Mouse (Mus musculus) left cerebral cortex, postnatal 14 days (tissue): ENCODE data around the gene Sap30bp. TPM values are rescaled to one million over a fixed set of nuclear protein-coding genes. Genes with fewer than 3 reads are reported as not detected.
A peak's percentile ranks its signal among the peaks of the same experiment; 100 is the strongest.

Experiments used
- DNase-seq, 2 experiments: peaks; one replicate each; pipeline ENCODE4 v3.0.0; 2021 to 2022; ENCODE audit warnings: low spot score in 2 of 2, mixed read lengths in 1 of 2
- intact Hi-C: fragments of 180-260 bp; cut with DNase I; formaldehyde crosslinking; loops from one replicate; pipeline ENCODE4 v1.15.1; 2025
- total RNA-seq, 2 experiments: library from RNA; stranded (reverse); gene quantifications; 2 replicates each; pipeline ENCODE4 v1.2.3; 2021

Sap30bp gene
- total RNA-seq, 2 experiments from 2014 or later = 43.2 to 50.7 TPM

DNA sequence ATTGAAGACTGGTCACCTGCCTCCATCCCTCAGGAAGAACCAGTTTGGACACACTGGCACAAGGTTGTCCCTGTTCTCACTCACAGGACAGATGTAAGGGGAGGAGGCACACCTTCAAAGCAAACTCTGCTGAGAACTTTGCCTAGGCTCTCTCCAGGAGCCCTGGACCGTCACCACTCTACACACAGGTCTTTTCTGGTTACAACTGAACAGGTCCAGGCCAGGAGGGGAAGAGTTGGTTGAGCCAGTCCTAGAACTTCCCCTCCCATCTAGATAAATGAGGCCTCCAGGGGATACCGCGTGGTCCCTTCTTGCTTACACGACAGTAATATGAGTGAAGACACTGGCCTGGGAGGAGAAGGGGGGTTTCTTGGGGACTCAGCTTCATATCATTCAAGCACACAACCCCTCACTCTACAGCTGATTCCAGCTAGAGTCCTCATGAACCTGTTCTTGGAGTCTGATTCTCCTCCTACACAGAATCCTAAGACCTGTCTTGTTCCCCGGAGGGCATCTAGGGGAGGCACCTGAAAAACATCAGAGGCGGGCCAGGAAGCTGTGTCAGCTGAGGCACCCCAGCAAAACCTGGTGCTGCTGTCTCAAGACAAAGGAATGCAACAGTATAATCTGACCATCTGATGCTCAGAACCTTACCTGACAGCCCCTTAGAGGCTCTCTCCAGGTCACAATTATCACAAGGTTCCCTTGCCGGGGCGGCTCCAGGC lies 28.7 kb upstream of the Sap30bp start:
- intact Hi-C loops = no loop called here
- DNase-seq = no peak

DNA sequence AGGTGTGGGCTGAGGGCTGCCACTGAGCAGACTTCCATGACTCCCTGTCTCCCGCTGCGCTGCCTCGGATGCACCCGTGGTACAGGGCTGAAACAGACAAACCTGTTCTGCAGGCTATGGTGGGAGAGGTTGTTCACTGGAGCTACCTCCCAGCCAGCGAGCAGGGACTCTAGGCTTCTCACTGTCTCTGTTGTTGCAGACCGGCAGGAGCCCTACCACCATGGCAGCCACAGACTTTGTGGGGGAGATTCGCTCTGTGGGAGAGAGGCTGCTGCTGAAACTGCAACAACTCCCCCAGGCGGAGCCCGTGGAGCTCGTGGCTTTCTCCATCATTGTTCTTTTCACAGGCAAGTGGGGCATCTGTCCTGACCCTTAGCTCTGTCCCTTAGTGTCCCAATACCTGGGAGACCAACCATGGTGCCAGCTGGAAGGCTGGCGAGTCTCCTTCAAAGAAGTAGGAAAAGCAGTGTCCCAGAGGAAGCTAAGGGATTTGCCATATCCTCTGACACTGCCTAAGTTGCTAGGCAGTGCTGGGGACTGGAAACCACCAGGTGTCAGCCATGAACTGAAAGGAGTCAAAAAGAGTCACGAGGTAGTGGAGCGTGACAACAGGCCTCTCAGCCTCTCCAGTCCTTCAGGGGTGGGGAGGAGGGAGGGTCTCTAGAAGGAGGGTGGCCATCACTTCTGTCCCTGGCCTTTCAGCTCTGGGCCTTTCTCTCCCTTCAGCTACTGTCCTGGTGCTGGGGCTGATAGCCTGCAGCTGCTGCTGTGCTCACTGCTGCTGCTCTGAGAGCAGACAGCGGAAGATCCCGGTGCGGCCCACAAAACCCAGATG lies 27.9 kb upstream of the Sap30bp start:
- intact Hi-C loops = no loop called here
- DNase-seq = peak in 1 of 2 experiments; percentile 24

GRCm38 (mm10) chr11:115906116-115906515 lies 27.0 kb upstream of the Sap30bp start:
- no peak for DNase-seq
- intact Hi-C loops = no loop called here

GRCm38 (mm10) chr11:115906521-115906920 lies 26.6 kb upstream of the Sap30bp start:
- intact Hi-C loops = no loop called here
- DNase-seq = no peak

DNA sequence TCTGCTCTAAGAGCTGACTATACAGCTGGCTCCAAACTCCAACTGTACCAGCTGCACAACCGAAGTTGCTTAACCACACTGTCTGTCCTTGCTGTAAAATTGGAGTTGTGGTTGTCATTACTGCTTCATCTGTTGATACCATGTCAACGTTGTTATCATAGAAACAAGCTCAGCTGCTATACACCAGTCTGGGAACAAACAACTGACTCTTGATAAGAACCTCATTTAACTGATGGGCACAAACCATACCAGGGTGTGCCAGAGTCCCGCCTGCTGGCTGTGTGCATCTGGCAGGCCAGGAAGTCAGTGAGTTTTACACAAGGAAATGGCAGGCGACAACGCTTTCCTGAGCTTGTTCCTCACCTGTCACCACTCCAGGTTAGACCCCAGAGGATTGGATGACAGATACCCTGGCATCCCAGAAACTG lies 21.9 kb upstream of the Sap30bp start:
- no peak for DNase-seq
- intact Hi-C loops = no loop called here

- no peak for DNase-seq
- intact Hi-C loops = no loop called here
Measured at GRCm38 (mm10) chr11:115911632-115912376, 21.3 kb upstream of the Sap30bp start, which contains the start of gene Smim6. Smim6 (plus strand) TSS chr11:115912017.

DNA sequence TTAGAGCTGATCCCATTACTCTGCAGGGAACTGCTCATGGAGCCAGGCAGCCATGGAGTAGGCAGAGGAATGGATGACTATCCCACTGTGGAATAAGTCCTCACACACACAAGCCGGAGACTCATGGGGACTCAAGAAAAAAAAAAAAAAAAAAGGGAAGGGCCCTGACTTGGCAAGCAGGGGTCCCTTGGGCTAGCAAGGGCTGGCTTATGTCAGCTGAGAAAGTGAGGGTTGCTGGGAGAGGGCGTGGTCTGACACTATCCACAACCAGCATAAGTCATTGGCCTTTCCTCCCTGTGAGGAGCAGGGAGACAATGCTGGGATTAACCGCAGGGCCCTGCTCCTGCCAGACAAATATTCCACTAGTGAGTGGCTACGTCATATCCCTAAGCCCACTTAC lies 16.5 kb upstream of the Sap30bp start:
- intact Hi-C loops = no loop called here
- no peak for DNase-seq

DNA sequence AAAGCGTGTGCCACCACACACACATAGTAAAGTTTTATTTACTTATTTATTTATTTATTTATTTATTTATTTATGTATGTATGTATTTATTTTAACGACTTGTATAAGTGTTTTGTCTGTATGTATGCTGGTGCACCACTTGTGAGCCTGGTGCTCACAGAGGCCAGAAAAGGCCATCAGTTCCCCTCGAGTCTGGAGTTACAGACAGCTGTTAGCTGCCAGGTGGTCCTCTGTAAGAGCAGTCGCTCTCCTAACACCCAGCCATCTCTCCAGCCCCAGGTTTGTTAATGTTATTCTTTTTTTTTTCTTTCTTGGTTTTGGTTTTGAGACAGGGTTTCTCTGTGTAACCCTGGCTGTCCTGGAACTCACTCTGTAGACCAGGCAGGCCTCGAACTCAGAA lies 14.4 kb upstream of the Sap30bp start:
- intact Hi-C loops = no loop called here

DNA sequence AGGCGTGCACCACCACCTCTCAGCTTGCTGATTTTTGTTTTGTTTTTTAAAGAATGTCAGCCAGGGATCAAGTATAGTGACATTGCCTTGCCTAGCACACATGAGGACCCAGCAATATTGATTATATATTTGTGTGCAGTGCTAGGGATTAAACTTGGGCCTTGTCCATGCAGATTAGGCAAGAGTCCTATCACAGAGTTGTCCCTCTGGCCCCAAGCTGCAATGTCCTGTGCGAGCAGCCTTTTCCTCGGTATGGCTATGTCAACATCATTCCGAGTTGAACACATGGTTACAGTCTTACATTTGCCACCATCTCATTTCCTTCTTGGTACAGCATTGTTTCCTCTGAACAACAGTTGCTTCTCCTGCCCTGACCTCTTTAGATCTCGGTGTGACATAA lies 14.0 kb upstream of the Sap30bp start:
- intact Hi-C loops = no loop called here

More for the DNA sequence above, 14.4 kb upstream of the Sap30bp start:
- DNase-seq = no peak

DNA sequence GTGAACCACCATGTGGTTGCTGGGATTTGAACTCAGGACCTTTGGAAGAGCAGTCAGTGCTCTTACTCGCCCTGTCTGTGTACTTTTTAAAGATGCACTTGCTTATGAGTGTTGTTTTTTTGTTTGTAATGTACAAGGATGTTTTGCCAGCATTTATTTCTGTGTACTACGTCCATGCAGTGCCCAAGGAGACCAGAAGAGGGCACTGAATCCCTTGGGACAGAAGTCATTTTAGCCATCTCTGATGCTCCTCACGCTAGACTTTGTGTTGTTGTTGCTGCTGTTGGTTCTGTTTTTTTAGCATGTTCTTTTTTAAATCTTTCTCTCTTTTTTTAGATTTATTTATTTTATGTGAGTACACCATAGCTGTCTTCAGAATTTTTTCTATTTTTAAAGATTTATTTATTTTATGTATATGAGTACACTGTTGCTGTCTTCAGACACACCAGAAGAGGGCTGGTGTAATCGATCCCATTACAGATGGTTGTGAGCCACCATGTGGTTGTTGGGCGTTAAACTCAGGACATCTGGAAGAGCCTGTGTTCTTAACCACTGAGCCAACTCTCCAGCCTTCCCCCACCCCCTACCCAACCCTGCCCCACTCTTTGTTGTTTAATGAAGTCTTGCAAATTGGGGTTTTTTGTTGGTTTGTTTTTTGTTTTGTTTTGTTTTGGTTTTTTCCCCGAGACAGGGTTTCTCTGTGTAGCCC lies 12.8 kb upstream of the Sap30bp start:
- peak; percentile 56 to 62 for DNase-seq
- intact Hi-C loops = no loop called here

More for the DNA sequence above, 14.0 kb upstream of the Sap30bp start:
- DNase-seq = no peak

- intact Hi-C loops = no loop called here
Measured at GRCm38 (mm10) chr11:115921986-115922385, 11.1 kb upstream of the Sap30bp start.

GRCm38 (mm10) chr11:115929031-115929430 lies 4.1 kb upstream of the Sap30bp start:
- intact Hi-C loops = no loop called here
- no peak for DNase-seq

More at GRCm38 (mm10) chr11:115921986-115922385, 11.1 kb upstream of the Sap30bp start:
- no peak for DNase-seq

GRCm38 (mm10) chr11:115929818-115930217 lies 3.3 kb upstream of the Sap30bp start:
- DNase-seq = no peak
- intact Hi-C loops = no loop called here

- DNase-seq = no peak
- intact Hi-C loops = no loop called here
Measured at GRCm38 (mm10) chr11:115931235-115931634, 1.8 kb upstream of the Sap30bp start.

DNA sequence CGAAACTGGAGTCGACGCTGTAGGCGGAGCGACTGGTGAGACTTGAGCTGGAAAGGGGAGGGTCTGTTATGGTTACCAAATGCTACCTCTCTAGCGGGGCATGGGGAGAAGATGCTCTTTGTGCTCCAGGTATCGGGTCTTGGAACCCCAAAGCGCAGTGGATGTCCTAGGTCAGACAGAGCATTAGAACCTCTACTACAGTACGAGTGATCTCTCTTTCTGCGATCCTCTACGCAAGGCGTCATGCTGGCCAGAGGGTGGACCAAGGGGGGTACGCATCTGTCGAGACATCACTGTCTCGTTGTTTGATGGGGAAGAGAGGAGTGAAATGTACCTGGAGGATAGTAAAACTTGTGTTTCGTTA lies 647 bp downstream of the Sap30bp start:
- intact Hi-C loops = no loop called here
- DNase-seq = no peak

- peak; percentile 85 to 88 for DNase-seq
- intact Hi-C loops = loop anchor here (2.0 kb wide), 1 partner anchor 61 kb away; no protein-coding TSS in a partner anchor
Measured at GRCm38 (mm10) chr11:115939690-115940329, 6.7 kb downstream of the Sap30bp start.

DNA sequence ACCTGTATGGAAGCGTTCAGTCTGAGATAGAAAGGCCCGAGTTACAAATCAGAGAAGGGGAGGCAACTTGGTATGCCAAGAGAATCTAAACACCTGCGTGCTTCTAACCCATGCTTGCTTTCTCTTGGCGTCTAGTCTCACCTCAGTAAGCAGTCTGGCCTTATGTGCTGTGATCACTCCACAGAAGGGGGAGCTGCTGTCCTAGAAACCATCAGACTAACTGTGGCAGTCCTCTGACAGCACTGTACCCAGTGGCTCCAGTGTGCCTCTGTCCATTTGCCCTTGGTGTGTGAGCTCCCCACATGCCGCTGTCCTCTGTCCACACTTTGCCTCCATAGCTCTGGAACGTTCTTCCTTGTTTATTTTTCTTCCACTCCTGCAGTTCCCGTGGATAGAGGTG lies 8.9 kb downstream of the Sap30bp start:
- intact Hi-C loops = no loop called here
- no peak for DNase-seq

GRCm38 (mm10) chr11:115945247-115945646 lies 12.2 kb downstream of the Sap30bp start:
- intact Hi-C loops = no loop called here
- no peak for DNase-seq
